In genomic region chr11:74692151-74692550, GRCm38 (mm10) we compare ENCODE assay signal across 17 mouse cellular contexts.
"Had no signal": no experiment of that assay in that cellular context is flagged by ENCODE, and none has a peak within 500 bp of the region (broad histone marks: within the 10 kb centered on the region; RNA-seq: fewer than 3 reads in every experiment).

No protein-coding gene starts in this region.

- DNase-seq: liver, embryonic 13.5 days; liver, postnatal 0 days; lung, embryonic 14.5 days; lung, postnatal 14 days; lung, postnatal 36 days; midbrain, embryonic 14.5 days; right cerebral cortex, postnatal 14 days; thymus, postnatal 14 days; thymus, postnatal 36 days had no signal

- H3K27ac ChIP-seq: liver, embryonic 13.5 days; liver, embryonic 15.5 days; macrophage; midbrain, embryonic 12.5 days; neural tube, embryonic 12.5 days; stomach, embryonic 15.5 days; stomach, postnatal 0 days had no signal

- H3K4me3 ChIP-seq: liver, embryonic 13.5 days; liver, embryonic 15.5 days; megakaryocyte, embryonic 14.5 days; midbrain, embryonic 12.5 days; neural tube, embryonic 12.5 days; stomach, embryonic 15.5 days had no signal

- H3K9me3 ChIP-seq: liver, embryonic 13.5 days; liver, embryonic 15.5 days; megakaryocyte, embryonic 14.5 days; midbrain, embryonic 12.5 days; neural tube, embryonic 12.5 days; stomach, embryonic 15.5 days had no signal

- H3K9ac ChIP-seq: liver, embryonic 13.5 days; liver, embryonic 15.5 days; liver, postnatal 0 days; lung, embryonic 14.5 days; midbrain, embryonic 12.5 days; neural tube, embryonic 12.5 days; stomach, embryonic 15.5 days had no signal

- ATAC-seq: liver, postnatal 0 days; midbrain, embryonic 16.5 days had no signal

- H3K27me3 ChIP-seq: liver, embryonic 13.5 days; liver, embryonic 15.5 days; megakaryocyte, embryonic 14.5 days; midbrain, embryonic 12.5 days; neural tube, embryonic 12.5 days; stomach, embryonic 15.5 days had no signal

- H3K4me1 ChIP-seq: midbrain, embryonic 12.5 days; neural tube, embryonic 12.5 days; stomach, embryonic 15.5 days had no signal

- H3K4me2 ChIP-seq: liver, embryonic 13.5 days; liver, embryonic 15.5 days; lung, embryonic 14.5 days; midbrain, embryonic 12.5 days; neural tube, embryonic 12.5 days; stomach, embryonic 15.5 days had no signal
